Mouse (Mus musculus) cerebellum, postnatal 36 days (tissue): ENCODE measurements around the gene Chic2.

Source experiments
- DNase-seq, 2 experiments: peaks; one replicate each; pipeline ENCODE4 v3.0.0; 2021 to 2022; ENCODE audit warnings: mixed read lengths in 2 of 2

Chic2 gene

GRCm38 (mm10) chr5:75066715-75067114 lies 22.1 kb upstream of the Chic2 start:
- no peak for DNase-seq

- DNase-seq: no peak
These were observed 18.6 kb upstream of the Chic2 start for GRCm38 (mm10) chr5:75063177-75063576.

DNA sequence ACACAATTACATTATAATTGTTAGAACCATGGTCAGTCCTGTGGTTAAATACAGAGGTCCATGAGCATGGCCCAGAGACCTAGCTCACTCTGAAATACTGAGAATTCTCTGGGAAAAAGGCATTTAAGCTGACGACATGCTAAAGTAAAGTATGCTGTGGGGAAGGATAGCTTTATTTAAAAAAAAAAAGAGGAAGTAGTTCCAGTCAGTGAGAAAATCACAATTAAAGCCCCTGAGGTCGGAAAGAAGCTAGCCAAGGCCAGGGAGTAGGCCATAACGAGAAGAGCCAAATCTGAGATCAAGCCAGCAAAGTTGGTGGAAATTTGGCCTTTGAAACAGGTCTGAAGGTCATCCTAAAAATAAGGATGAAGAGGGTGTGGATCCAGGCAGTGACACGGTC lies 6.5 kb upstream of the Chic2 start:
- no peak for DNase-seq

GRCm38 (mm10) chr5:75046681-75047321 lies 2.2 kb upstream of the Chic2 start:
- DNase-seq: peak; percentile 32 to 37

- DNase-seq: no peak
These were observed 797 bp upstream of the Chic2 start for GRCm38 (mm10) chr5:75045371-75045770.

GRCm38 (mm10) chr5:75043621-75044301 lies 813 bp downstream of the Chic2 start:
- DNase-seq: no peak

- no peak for DNase-seq
These were observed 1.5 kb downstream of the Chic2 start for GRCm38 (mm10) chr5:75043011-75043445.

GRCm38 (mm10) chr5:75039307-75039706 lies 5.3 kb downstream of the Chic2 start:
- DNase-seq: no peak

DNA sequence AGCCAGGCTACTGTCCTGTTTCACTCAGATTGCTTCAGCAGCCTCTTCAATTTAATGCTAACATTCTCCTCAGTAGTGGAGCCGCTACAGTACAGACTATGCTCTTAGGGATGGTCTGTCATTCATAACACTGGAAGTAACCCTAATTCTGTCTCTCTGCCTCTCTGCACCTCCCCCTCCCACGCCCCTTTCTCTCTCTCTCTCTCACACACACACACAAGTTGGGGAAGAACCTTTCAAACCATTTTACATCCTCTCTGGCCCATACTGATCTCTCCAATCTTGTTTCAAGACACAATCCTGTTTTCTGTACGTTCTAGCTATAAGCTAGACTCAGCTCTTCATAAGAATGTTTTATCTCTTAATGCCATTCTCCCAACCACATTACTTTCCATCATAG lies 9.1 kb downstream of the Chic2 start:
- DNase-seq: no peak

DNA sequence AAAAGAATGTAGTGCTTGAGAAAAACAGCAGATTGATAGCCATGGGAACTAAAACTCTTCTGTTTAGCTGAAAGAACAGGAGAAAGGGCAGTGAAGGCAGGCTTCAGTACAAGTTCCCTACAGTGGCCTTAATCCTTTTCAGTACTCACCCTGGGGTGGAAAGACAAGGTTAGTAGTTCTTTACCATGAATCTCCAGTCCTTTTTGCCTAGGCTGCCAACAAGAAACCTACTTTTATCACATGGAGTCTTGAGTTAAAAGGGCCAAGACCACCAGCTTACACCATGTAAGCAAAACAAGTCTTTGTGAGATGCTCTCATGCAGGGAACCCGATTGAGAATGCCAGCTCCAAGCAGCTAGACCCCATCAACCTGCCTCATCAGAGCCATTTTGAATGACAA lies 29.8 kb downstream of the Chic2 start:
- DNase-seq: no peak

DNA sequence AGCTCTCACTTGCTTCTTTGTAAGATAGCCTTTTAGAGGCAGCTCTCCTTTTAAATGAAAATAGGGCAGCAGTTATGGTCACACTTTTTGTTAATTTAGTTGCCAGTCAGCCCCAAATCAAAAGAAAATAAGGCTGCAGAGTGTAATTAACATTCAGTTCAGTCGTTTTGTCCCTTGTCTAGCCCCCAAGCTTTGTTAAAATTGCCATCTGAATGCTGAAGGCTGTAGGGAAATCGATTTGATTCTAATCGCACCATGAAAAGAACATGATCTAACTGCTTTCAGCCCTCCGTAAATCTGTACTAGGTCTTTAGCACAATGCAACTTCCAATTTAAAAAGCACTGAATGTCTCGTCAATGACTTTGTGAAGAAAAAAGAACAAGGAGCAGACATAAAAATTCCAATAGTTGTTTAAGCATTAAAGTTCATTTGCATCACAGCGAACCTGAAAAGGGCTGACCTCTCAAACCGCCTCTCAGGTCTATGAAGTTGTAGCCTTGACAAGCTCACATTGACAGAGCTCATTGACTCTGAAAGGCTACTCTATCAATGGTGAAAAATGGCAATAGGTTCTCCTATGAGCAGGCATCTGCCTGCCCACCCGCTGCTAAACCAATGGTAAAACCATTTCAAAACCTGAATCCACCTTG lies 31.7 kb downstream of the Chic2 start:
- no peak for DNase-seq

DNA sequence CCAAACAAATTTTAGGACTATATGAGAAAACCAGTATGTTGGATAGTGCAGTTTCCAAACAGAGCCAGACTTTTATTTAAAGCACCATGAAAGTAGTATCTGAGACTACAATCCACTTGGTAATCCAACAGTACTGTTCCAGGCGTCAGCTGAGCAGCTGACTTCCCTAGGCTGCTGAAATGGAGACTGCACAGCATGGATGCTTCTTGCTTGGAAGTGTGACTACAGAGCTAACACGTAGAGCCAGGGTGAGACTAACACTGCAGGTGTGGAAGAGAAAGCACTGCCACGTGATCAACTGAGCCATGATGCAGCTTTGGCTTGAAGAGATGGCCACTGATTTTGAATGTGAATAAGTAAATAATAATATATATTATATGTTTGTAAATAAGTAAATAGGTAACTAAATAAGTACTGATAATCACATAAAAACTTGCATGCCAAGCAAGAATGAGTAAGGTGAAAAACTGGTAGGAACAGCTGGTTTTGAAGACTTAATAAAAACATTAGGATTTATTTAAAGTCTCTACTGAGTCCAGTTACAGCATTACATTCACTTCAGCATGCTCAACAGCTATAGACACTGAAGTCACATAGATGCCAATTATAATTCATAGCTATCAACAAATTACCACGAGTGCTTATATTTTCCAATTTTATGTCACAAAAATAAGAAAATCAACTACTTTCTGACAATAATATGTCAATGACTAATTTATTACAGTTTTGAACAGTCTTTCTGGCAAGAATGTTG lies 32.4 kb downstream of the Chic2 start:
- peak in 1 of 2 experiments; percentile 13 for DNase-seq

GRCm38 (mm10) chr5:75004755-75005154 lies 39.8 kb downstream of the Chic2 start:
- no peak for DNase-seq

DNA sequence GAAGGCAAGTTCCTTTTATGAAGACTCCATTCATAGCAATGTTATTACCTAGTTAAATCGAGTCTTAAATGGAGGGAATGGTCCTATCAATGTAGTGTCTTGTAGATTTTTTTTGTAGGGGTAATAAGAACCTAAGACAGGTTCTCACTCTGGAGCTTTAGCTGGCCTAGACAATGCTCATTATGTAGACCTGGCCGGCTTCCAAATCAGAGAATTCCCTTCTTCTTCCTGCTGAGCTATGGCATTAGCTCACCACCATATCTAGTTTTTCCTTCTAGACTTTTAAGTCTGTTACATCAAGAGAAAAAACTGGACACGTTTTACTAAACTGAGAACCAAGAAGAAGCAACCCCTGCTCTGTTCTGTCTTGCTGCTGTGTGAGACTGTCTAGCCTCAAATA lies 42.5 kb downstream of the Chic2 start:
- DNase-seq: peak; percentile 47 to 57

- no peak for DNase-seq
These were observed 45.7 kb downstream of the Chic2 start for GRCm38 (mm10) chr5:74998716-74999512.

DNA sequence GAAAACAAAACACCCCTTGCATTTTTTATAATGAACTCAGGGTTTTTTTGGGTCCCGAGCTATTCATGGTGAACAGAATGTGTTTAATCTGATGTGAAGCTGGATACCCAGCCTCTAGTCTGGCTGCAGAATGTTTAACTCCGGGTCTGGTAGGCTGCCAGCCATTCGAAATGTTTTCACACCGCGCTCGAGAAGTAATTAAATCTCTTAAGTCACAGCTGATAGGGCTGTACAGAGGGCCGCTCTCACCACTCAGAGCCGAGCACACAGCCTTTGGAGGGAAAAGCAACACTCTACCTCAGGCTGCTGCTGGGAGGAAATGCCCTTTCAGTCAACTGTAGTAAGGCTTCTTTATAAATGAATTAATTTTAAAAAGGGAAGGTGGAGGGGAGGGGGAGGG lies 49.6 kb downstream of the Chic2 start:
- no peak for DNase-seq

DNA sequence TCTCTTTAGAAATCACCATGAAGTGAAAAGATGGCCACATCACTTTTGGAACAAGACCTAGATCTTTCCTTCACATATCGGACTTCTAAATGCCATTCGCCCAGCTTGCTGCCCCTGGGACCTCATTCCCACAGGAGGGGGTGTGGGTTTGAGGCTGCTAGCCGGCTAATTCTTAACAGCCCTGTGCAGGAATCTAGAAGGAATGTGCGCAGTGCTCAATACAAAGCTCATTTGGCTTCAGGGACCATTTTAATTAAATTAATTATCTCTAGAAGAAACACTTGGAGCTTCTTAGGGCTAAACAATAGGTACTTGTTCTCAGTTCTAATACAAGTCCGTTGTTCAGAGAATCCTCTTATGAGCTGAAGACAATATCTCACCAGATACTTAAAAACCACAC lies 60.5 kb downstream of the Chic2 start:
- no peak for DNase-seq

GRCm38 (mm10) chr5:74980574-74980973 lies 64.0 kb downstream of the Chic2 start:
- DNase-seq: no peak

- DNase-seq: no peak
These were observed 64.4 kb downstream of the Chic2 start for GRCm38 (mm10) chr5:74980154-74980553.

GRCm38 (mm10) chr5:74979586-74979985 lies 65.0 kb downstream of the Chic2 start:
- DNase-seq: no peak

GRCm38 (mm10) chr5:74975507-74975906 lies 69.1 kb downstream of the Chic2 start:
- no peak for DNase-seq

DNA sequence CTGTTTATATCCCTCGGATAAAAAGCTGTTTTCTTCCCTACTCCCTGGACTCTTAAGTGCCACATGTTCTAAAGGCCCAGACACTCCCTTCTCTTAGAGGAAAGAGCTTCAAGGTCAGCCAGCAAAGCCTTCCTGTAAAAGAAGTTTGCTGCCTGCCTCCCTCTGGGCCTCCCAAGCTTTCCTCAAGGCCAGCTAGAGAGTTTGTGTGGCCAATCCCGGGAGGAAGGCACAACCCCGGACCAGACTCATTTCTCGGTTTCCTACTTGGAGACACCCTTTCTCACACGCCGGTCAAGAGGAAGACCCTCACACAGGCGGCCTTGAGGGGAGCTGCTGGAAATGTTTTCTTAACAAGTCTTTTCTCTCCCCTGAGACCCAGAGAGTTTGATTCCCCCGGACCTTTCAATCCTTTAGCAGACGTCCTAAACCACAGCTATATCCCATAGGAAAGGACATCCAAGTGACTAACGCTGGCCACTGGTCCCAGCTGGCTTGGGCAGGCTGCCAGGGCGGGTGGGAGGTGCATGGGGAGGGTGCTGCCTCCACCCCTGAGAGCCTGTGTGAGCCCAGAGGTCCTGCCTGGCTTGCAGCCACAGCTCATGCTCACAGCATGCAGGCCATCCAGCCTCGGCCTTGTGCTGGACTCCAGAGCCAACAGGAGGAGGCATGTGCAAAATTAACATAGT lies 69.7 kb downstream of the Chic2 start:
- DNase-seq: peak; percentile 5 to 21
